Mouse (Mus musculus) monocyte, adult 5-6 weeks (primary cell): ENCODE data around the gene Rhobtb1. TPM values are rescaled to one million over a fixed set of nuclear protein-coding genes. Genes with fewer than 3 reads are reported as not detected.

Experiments used
- ATAC-seq: fragments of 153-309, 156-312 bp; replicated peaks from 2 replicates; pipeline ENCODE4 v1.8.0; 2017; ENCODE audit warnings: mild to moderate bottlenecking; ENCODE audit not compliant: low TSS enrichment, insufficient number of reproducible peaks, severe bottlenecking, poor library complexity, low FRiP score
- total RNA-seq: library from RNA; stranded (forward); fragments of 200-1000, 200-491, 200-594 nt; gene quantifications from 3 replicates; pipeline ENCODE4 v1.2.3, GENCODE M21; 2017

The Rhobtb1 gene
- 0.85 to 4.8 TPM (median 0.95 TPM) in 3 replicates for total RNA-seq

DNA sequence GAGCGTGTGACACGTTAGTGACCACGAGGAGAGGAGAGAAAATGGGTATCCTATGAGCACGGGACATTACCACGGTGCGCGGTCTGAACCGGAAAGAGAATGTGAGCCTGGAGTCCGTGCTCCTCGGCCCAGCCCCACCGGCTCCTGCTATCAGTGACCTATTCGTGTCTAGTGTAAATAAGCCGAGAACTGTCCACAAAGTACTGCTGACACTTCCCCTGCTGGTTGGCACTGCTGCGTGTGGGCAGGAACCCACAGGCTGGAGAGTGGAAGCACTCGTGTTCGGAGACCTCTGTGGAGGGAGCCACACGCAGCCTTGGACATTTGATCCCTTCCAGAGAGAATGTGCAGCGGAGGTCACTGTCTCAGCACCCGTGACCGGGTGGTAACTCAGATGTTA is at the start of gene Rhobtb1:
Gene Rhobtb1, plus strand, starts transcription at position 390 of the 400 bp plus-strand sequence.
- no peak for ATAC-seq

DNA sequence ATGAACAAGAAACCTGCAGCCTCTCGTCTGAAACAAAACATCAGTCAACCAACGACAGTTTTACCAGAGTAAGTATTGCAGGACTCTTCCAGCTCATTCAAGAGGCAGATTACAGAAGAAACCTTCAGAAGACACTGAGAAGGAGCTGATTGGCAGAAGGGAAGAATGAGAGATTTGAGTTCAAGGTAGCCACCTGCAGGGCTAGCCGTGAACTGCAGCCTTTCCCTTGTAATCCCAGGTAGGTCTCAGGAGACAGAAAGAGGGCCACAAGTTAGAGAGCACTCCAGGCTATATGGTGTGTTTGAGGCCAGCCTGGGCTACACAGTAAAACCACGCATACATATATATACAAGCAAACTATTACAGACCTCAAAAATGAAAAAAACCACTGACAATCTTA is 49.2 kb upstream of the Rhobtb1 start:
- ATAC-seq = no peak

DNA sequence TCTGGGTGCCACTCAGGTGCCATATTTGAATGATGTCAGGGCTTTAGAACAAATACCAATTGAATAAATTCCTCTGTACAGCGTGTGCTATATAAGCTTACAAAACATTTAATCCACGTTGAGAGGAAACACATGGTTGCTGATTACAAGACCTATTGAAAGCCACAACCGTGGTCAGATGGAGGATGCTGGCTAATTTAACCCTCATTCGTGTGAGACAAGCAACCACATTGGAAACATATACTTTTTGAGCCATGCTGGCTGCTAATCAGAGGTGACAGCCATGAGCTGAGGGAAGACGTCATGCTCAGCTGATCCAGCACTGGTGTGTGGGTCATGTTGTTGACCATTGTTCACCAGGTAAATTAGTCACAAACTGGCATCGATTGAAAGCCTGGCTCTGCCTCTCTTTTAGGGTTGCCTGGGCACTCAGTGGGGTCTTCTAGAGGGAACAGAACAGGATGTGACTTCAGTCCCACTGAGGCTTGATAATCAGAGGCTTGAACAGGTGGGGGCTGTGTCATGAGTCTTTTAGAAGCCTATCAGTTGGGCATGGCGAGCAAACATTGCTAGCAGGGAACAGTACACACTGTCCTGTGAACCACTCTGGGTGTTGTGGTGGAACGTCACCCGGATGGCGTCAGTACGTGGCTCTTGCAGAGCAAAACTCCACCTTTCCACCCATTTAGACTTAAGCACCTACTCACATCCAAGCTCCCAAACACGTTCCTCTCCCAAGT is 46.9 kb upstream of the Rhobtb1 start:
- ATAC-seq = no peak

DNA sequence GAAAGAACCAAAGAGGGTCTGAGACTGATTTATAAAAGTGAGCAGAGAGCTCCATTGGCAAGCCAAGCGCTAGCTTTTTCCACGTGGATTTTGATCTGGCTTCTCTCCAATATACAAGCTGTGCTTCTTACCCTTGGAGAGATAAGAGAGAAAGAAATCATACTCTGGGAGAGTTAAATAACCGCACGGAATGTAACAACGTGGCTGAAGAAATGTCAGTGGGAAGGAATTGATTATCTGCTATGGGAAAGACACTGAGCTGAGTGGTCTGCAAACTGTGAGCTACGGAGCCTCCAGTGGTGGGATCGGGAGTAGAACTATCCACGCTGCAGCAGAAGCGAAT is 46.4 kb upstream of the Rhobtb1 start:
- no peak for ATAC-seq

DNA sequence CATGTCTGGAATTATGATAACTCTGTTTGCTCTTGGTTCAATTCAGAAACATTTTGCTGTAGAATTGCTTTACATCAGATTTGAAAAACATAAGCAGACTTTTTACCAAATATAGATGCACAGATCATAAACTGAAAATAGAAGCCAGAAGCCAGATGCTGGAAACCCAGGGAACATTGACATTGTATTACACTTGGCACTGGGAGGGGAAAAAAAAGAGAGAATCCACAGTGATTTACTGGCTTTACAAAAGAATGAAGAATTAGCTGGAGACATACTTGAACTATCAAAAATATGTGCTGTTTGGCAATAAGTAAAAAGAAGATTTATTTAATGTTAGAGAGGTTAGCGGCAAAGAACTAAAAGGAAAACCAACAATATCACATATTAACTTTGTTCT is 44.4 kb upstream of the Rhobtb1 start:
- no peak for ATAC-seq

DNA sequence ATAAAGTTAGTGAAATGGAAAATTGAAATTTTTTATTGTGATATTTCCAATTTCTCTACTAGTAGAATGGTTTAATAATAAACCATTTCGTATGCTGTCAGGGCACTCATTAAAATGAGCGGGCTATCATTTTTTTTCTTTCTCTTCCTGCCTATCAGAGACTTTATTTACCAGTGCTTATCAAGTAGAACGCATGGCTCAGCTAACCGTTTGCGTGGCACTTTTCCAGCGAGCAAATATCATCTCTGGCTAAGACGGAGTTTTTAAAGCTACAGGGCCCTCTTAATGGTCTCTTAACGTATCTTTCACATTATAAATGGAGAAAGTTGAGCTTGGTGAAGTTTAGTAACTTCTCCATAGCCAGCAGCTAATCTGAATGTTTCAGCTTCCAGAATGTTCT is 44.0 kb upstream of the Rhobtb1 start:
- no peak for ATAC-seq

DNA sequence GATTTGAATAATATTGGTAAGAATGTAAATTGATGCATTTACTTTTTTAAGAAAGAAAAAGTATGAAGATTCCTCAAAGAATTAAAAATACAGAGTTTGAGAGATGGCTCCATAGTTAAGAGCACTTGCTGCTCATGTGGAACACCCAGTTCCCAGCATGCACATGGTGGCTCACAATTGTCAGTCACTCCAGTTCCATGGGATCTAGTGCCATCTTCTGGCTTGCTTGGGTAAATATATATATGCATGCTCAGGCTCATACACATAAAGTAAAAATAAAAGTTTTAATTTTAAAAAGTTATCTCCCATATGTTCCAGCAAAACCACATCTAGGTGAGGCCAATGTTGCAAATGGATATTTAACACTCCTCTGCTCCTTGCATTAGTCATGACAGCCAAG is 36.9 kb upstream of the Rhobtb1 start:
- no peak for ATAC-seq

DNA sequence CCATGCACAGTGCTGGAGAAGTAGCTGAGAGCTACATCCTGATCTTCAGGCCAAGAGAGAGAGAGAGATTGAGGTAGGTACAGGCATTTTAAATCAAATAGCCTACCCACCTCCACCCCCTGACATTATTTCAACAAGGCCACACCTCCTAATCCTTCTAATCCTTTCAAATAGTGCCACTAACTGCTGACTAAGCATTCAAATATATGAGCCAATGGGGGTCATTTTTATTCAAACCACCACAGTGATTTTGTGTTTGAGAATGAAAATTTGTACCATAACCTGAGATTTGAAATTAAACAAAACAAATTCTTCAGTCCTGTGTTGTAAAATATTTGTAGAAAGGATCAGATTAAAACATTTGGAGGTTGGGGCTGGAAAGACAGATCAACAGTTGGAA is 33.2 kb upstream of the Rhobtb1 start:
- no peak for ATAC-seq

DNA sequence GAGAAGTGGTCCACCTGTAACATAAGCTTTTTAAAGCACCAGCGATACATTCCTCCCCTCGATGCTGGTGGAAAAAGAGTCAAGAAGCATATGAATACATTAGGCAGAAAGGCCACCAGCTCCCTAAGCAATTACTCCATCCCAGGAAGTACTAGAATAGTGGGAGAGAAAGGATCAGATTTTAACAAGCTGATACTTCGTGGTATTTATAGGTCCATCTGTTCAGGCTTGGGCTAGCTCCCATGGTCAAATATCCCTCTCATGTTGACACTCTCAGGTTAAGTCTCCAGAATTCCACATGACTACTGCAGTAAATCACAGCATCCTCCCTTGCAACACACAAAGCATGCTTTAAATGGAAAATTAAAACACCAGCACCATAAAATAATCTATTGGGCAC is 32.3 kb upstream of the Rhobtb1 start:
- no peak for ATAC-seq

DNA sequence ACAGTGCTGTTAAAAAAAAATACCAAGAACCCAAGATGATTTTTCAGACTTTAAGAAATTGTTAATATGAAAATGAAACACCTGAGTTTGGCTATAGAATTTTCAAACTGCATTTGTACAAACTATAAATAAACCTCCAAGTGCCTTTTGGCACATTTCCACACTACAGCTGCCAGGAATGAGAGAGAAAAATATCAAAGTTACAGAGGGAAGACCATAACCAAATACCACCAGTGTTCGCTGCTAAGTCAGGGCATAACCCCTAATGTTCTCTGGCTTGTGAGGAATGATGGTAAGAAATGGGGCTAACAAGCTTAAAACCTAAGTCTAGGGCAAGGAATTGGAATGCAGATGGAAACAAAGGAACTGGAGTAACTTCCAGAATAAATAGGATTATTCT is 31.8 kb upstream of the Rhobtb1 start:
- ATAC-seq = no peak

DNA sequence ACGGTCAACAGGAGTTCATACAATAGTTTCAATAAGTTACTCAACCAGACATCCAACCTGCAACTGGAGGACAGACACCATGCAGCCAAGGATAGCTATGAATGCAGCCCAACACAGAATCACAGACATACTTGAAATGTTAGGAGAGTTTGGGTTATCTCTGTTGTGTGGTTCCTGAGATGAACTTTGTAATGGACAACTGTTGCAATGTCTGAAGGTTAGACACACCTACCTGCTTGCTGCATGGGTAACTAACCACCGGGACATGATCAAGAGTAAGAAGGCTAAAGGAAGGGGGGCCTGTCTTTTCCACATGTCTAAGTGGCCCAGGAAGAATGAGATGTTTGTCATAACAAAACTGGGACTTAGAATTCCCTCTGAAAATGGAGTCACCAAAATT is 24.7 kb upstream of the Rhobtb1 start:
- ATAC-seq = no peak

DNA sequence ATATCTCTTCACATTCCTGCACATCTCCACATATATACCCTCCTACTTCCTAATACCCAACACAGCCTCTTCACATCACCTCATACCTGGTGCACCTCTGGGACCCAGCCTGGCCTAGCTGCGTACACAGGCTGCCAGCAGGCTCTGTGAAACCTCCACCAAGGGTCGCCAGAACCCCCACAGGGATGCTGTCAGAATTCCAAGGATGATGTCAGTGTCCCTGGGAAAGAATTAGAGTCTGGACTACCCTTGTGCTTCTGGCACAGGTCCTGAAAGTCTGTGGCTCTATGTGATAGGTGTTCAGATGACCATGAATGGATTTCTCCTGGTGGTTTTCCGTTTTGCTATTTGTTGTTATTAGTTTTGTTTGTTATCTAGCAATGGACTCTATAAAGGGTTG is 22.7 kb upstream of the Rhobtb1 start:
- no peak for ATAC-seq

DNA sequence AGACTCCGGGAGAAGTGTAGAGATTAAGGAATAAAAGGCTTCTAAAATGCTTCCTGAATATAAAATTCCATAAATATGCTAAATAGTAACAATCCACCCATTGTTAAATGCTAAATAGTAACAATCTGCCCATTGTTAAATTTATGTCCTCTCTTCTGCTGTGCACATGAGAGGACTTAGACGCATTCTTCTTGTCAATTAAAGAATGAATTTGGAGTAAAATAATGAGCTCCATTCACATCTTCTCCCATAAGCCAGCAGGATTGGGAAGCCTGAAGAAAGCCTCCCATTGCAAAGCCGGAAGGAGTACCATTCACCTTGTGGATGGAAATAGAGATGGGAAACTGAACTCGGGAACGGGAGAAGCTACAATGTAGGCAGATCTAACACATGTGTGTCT is 20.6 kb upstream of the Rhobtb1 start:
- no peak for ATAC-seq

DNA sequence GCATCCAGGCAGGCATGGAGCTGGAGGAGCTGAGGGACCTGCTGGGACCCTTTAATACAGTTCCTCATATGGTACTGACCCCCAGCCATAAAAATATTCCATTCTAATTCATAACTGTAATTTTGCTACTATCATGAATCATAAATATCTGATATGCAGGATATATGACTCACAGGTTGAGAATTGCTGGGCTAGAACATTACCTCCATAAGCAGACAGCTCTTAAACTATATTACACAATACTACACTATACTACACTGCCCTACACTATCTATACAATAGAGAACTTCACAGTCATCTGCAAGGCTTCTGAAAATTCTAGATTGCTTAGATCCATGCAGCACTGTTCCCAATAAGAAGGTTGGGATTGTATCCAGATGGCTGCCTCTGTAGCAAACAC is 16.9 kb upstream of the Rhobtb1 start:
- no peak for ATAC-seq

DNA sequence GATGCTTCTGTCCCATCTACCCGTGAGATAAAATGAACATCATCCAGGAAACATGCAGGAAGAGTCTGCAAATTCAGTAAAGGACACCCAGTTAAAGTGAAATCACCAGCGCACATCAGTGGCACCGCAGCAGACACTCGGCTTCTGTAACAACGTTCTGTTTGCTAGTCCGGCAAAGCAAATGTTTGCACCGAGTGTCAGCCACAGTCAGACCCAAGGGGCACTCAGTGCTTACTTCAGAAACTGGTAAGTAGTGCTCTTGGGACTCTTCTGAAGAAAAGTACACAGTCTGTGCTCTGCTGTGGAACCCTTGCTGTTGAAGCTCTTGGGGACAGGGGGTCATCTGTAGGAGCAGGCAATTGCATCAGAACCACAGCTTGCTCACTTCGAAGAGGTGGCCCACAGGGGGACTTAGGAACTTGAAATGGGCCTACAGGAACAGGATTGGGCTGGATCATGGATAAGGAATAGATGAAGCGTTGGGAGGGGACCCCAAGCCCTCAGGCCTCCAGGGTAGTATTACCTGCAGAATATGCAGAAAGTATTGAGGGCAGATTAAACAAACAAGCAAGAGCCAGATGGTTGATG is 14.9 kb upstream of the Rhobtb1 start:
- ATAC-seq = no peak

DNA sequence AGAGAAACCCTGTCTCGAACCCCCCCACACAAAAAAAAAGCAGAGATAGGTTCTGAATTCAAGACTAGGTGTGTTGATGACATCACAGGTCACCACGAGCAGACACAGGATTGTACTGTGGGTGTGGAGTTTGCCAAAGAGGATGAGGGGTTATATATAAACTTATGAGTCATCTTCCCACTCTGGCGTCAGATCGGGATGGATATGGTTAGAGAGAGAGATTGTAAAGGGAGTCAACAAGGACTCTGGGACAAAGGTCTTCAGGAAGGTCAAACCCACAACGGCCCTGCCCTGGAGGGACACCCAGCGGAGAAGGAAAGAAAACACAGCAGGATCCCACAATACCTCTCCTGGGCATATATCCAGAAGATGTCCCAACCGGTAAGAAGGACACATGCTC is 2.0 kb upstream of the Rhobtb1 start:
- no peak for ATAC-seq

DNA sequence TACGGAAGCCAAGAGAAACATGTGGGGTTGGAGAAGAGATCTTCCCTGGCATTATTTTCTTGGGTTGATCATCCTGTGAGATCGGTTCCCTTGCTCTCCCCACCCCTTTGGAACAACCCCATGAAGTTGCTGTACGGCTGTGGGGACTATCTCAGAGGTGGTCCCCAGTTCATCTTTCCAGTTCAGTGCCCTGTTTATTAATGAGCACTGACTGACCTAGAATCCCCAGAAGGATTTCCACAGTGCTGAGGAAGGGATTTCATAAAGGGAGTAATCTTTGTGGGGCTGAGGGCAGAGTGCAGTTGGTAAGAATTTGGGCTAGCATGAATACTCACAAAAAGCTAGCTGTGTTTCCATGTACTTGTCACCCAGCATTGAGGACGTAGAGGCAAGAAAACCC is 1.7 kb downstream of the Rhobtb1 start:
- ATAC-seq = no peak

DNA sequence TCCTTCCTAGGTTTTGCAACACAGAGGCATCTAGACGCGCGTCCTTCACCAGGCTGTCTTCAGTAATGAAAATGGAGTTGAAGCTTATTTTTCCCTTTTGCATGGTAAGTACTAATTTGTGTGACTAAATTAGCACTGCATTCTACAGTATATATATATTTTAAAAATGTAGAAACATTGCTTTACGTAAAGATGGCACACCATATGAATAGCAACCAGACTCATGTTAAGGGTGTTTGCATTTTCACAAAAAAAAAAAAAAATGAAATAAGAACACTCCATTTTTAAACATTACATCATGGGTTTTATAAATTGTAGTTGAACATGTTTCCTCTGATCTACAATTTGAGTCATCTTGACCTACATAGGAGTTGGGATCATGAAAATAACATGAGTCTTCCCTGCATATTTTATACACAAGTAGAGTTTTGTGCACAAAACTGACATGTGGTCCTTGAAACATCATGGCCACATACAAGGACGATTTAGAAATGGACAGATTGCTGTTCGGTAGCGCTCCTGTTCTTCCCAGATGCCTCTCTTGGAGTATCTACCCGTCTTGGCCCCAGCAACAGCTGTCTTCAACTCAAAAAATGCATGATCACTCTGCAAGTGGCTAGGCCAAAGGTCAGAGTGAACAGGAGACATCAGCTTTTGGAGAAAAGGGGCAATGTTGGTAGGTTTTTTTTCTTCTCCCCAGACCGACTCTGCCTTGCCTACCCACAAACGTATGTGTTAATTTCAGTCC is 4.4 kb downstream of the Rhobtb1 start:
- ATAC-seq = no peak

DNA sequence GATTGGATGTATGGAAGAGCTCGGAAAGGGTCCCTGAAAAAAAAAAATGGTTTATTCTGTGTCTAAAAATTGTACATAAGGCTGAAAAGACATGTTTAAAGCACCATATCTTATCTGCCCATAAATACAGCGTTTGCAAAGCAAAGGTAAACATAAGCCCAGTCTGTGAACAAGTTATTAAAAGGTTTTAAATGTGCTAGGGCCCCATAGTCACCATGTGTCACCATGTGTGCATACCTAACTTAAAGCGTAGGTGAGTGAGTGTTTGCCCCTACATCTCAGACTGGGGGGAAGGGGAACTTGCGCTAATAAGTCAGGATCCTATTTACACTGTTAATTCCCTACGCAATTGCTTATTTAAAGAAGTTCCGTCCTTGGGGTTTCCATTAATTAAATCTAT is 5.2 kb downstream of the Rhobtb1 start:
- no peak for ATAC-seq

DNA sequence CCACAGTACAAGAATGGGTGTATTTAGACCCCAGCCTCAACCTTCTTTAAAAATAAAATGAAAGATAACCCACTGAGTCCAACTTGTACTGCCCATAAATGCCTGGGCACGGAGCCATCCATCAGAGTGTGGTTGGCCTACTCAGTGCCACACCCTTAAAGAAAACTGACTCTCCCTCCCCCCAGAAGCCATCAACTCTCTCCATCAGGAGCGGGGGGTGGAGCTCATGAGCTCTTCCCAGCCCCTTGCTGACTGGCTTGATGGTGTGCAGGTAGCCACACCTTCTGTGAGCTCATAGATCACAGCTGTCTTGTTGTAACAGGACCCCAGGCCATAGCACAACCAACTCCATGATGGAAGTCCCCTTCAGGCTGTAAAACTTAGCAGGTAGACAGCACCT is 6.2 kb downstream of the Rhobtb1 start:
- ATAC-seq = no peak
